Mouse (Mus musculus) G1E-ER4 (cell line): Measurements from ENCODE around the gene Gm20388. TPM values are rescaled to one million over a fixed set of nuclear protein-coding genes. Genes with fewer than 3 reads are reported as not detected.

Source experiments
- GATA1 ChIP-seq: IDR thresholded peaks from one replicate; pipeline ENCODE4 v1.8.0; 2012; ENCODE audit warnings: low read length, inconsistent platforms
- polyA plus RNA-seq: library from polyadenylated mRNA; stranded (reverse); fragments of >175 nt; gene quantifications from 2 replicates; pipeline ENCODE4 v1.2.3, GENCODE M21; 2012

Gm20388 gene
- polyA plus RNA-seq, 1 experiment: not detected

DNA sequence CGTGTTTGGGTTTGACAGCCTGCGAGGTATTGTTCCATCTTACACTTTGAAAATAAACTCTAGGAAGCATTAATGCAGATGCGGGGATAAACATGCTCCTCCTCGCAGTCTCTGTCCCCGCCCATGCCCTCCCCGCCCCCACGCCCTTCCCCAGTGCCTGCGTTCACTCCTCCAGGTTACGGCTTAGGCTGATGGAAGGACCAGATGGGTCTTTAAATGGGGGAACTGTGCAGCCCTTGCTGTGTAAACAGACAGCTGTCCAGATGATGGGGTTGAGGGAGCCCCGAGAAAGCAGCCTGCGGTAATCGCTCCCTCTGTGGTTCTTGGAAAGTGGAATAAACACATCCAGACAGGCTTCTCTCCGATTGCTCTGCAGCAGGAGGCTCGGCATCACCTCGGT, 1390.8 kb downstream of the Gm20388 start:
- TF ChIP-seq GATA1: no peak

DNA sequence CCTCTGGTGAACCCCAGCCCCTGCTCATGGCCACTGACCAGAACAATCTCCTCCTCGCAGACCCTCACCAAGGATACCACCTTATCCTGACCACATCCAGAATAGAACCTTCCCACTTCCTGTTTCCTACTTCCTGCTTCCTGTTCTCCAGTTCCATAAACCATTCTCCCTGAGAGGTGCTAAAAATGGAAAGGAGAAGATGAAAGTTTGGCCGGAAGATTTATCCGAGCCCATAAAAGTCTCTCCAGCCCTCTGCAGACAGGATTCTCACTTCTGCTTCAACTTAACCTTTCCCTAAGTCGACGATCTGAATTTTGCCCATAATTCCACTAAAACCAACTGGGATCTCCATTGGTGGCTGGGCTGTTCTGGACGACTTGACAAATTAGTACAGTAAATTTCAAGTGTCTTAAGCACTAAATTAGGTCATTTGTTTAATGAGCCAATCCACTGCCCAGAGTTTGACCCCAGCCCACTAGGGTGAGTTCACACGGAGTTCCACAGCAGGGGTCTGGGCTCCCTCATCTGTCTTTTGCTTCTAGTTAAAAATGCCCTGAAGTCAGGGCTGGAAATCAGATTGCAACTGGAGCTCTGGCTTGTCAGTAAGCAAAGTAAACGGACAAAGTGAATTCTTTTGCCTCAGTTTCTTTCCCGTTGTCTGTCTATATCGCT, 1391.5 kb downstream of the Gm20388 start:
- no peak for TF ChIP-seq GATA1

DNA sequence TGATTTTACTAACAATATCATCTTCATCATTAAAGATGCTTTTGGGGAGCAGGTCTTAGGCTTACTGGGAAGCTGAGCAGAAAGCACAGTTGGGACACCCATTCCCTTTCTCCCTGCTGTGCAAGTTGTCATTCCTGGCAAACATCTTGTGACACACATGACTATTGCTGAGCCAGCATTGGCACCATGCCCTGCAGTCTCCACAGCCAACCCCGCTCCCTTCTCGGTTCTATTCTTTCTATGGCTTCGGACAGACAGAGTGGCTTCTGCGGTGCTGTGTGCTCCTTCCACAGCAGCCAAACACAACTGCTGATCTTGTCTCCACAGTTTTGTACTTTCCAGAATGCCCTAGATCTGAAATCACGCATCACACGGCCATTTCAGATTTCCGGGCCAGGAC, 1397.1 kb downstream of the Gm20388 start:
- no peak for TF ChIP-seq GATA1

DNA sequence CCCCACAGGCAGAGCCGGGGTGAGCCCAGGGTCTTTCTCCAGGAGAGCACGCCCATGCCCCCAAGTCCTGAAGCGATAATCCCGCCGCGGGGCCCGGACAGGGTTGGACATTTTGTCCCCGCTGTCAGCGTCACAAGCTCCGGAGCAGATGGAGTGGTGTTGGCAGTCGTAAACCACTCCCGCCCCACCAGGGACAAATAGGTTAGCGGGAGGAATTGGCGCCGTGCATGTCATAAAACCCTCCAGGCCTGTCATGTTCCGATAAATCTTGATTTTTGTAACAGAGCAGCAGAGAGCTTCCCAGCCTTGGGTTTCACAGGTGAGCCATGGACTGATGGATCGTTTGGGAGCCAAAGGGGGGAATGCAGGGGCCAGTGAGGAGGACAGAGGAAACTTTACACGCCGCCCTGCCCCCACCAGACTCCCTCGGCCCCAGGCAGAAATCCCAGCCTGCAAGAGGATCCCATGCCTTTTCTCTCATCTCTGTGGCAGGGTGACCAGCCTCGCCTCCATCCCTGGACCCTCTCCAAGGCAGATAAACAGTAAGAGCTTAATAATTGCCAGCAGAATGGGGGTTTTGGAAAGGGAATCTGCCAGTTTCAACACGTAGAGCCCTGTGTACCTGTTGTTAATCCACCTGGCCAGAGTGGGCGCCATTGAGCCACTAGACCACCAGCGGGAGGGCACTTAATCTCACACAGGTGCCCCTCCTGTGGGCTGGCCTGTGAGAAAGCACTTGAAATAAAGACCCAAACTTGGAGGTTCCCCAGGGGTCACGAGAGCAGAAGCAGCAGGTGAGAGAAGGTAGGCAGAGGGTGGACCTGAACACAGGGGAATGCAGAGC, 1400.6 kb downstream of the Gm20388 start:
- TF ChIP-seq GATA1: no peak

DNA sequence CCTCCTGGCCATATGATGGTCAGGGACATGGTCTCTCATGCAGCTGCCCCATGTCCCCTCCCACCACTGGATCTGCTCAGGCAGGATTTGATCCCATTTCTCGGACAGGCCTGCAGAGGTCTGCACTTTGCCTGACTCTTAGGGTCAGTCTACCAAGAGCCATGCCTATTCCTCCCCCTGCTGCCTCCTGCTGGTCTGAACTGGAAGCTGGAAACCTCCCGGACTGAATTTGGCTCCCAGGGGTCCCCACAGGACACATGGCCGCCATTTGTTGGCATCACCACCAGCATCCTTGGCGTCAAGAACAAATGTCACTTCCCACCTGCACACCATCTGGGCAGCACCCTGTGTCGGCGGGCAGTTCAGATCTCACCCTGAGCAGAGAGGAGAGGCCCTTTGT, 1402.8 kb downstream of the Gm20388 start:
- TF ChIP-seq GATA1: no peak

DNA sequence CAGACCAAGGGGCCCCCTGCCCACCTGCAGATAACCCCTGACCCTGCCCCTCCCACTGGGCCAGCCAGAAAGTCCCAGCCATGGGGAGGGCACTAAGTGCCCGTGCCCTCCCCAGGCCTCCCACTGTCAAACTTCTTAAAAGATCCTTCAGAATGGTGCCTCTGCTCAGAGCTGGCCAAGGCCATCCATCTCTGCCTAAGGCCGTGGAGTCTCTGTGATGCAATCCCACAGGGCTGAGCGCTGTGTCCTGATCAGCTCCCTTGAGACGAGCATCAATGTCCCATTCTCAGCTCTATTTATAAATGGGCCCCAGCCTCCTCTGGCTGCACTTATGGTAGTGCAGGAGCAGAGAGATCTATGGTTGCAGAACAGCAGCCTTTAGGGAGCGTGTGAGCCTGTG, 1403.4 kb downstream of the Gm20388 start:
- no peak for TF ChIP-seq GATA1

DNA sequence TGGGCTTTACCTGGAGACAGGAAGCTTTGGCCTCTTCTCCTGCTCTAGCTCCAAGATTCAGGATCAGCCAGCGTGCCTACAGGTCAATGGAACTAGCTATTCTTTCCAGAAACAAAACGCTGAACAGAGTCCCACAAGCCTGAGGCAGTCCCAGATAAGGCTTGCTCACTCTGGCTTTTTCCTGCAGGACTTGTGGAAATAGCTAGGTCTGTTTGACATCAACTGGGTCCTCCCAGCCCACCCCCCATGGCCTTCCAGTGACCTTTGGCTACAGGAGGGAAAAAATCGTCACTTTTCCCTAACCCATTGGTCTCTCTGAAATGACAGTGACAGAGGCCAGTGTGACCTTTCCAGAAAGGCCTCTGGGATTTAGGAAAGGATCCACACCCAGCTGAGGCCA, 1404.9 kb downstream of the Gm20388 start:
- TF ChIP-seq GATA1: no peak

DNA sequence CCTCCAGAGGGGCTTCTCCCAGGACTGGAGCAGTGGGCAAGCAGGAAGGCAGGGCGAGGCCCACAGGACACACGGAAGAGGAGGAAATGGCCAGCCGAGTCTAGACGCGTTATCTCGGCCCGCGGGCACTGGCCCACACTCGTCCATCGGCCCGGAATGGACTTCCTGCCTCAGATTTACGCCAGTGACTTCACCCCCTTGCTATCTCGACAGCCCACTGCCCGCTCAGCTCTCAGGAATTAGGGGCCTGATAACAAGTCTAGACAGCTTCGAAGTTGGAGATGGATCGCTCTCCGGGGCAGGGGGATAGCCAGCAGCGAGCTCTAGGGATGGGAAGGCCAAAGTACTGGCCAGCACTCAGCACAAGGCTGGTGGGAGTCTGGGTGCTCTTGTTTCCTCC, 1405.4 kb downstream of the Gm20388 start:
- TF ChIP-seq GATA1: no peak

DNA sequence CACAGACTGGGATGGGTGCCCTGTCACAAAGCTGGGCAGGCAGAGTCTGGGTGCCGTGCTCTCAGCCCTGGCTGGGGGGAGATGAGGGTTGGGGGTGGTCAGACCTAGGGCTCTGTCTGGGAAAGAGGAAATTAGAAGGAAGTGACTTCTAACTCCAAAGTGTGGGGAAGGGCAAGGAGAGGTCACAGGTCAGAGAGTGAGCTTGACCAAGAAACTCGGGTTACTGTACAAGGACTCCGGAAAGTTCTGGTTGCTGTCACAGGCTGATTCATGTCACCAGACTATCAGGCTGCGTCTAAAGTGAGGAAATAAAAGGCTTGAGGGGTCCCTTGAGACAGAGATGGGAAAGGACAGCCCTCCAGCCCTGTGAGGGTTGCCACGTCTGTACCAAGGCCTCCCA, 1408.8 kb downstream of the Gm20388 start:
- TF ChIP-seq GATA1: no peak

DNA sequence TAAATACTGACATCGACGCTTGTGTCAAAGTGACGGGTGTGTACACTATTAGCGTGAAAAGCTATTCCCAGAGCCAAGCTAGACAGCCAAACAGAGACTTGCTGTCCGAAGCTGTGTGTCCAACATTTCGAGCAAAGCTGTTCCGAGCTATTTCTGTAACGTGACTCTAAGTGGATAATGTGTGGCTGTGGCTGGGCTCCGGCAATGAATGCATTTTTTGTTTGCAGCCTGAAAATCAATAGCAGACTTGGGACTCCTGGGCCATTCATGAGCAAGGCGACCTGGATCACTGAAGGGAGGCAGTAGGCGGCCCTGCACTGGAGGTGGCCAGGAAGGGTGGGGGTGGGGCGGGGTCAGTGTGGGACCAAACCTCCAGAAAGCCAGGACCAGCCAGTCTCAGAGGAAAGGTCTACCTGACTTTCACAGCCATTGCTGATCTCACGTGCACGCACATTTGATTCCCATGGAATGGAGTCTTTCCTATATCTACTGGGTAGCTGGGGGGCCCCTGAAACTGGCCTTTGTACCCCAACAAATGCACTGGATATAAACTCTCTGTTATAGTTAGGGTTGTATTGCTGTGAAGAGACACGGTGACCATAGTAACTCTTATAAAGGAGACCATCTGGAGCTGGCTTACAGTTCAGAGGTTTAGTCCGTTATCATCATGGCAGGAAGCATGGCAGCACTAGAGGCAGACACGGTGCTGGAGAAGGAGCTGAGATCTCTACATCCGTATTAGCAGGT, 1415.7 kb downstream of the Gm20388 start:
- no peak for TF ChIP-seq GATA1

DNA sequence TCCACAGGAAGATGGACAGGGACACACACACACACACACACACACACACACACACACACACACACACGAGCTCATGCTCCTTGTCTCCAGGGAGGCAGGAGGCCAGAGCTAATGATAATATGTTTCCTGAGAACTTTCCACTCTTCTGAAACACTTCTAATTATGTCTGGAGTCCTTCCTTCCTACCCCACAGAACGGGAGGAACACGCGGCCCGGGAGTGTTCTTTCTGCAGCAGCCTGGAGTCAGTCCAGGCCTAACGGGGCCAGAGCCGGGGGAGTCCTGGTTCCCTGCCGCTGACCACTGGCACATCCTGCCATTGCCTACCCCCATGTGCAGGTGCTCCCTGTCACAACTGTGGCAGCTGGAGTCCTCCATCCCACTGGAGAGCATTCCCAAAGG, 1421.8 kb downstream of the Gm20388 start:
- no peak for TF ChIP-seq GATA1

DNA sequence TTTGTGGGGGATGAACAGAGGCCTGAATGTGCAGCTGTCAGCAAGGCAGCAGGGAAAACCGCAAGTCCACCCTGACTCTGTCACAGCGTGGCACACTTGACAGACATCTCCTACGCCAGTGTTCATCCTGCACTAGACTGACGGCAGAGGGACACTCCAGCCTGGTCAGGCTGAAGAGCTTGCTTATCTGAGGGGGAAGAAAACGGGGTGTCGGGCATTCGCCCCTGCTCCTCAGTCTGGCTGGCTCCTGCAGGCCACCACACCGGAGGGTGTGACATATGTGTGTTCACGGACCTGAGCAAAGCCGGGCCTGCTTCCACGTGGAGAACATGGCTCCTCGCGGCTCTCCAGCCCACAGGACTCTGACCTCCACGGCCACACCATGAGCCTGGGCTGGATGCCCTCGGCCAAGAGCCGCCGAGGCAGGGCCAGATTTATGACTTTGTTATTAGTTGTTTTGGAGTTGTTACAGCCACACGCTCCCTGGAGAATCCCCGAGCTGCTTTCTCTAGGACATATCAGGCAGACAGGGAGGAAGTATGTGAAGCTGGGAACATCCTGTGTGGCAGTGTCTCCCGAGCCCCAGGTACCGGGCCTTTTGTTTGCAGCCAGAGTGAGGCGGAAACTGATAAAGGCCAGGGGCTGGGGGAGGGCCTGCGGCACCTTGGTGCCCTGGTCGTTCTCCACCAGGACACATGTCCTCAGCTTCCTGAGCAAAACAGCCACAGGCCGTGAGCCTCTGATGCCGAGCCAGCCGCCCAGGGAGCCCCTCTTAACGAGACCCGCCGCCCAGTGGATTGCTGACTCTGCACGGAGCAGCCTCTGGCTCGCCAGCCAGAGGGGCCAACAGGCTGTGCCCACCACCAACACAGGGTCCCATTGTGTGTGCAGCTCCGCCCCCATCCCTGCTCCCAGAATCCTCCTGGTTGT, 1424.1 kb downstream of the Gm20388 start:
- no peak for TF ChIP-seq GATA1

DNA sequence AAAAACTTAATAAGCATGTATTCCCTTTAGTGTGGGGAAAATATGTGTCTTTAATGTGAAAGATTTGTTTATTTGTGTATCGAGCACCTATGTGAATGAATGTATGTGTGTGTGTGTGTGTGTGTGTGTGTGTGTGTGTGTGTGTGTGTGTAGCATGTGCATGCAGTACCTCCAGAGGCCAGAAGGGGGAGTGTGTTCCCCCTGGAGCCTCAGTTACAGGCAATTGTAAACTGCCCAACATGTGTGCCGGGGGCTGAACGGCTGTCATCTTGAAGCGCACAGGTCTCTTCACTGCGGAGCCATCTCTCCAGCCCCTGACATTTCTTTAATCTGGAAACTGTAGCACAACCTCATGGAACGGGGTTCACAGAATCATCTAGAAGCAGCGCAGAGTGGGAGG, 1425.0 kb downstream of the Gm20388 start:
- no peak for TF ChIP-seq GATA1

DNA sequence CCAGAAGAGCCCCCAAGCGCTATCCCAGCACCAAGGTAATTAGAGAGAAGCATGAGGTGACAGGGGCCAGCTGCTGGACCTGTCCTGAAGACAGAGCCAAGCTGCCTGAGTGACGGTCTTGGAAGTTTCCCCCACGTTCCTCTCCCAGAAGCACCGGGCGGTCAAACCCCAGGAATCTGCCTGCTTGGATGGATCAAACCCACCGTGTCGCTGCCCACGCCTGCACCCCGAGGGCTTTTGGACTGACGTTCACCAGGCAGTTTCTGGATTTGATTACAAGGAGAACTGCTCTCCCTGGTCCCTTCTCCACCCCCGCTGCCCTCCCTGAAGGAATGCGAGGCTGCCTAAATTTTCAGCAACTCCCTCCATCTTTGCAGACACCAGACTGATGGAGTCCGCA, 1432.3 kb downstream of the Gm20388 start:
- no peak for TF ChIP-seq GATA1

DNA sequence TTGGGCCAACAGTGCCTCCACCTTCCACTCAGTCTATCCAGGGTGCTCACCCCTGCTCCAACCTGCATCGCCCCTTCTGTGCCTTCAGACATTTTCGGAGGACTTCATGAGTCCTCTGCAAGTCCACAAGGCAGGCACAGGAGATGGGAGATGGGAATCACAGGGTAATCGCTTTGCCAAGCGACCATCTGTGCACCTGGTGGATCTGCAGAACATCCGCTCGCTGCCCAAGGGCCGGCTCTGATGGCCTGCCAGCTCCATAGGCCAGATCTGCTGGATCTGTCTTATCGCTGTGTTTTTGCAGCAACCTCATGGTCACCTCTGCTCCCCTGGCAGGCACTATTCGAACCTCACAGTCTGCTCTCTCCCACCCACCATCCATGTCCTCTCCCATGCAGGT, 1433.8 kb downstream of the Gm20388 start:
- no peak for TF ChIP-seq GATA1
